Mouse (Mus musculus) olfactory bulb, adult 2 months (tissue): ENCODE measurements around the gene Bsnd. TPM values are rescaled to one million over a fixed set of nuclear protein-coding genes. Genes with fewer than 3 reads are reported as not detected.

ENCODE experiments used
- H3K27ac ChIP-seq: fragments of 200-500 bp; 2 replicates; pipeline ENCODE4 v1.5.1; 2012; ENCODE audit warnings: low read depth, low read length; ENCODE audit not compliant: insufficient read depth
- H3K4me1 ChIP-seq: fragments of 200-500 bp; 2 replicates; pipeline ENCODE4 v1.6.1; 2012; ENCODE audit warnings: low read length; ENCODE audit not compliant: control insufficient read depth, insufficient read depth
- H3K4me3 ChIP-seq: fragments of 200-500 bp; 2 replicates; pipeline ENCODE4 v1.5.1; 2012; ENCODE audit warnings: mild to moderate bottlenecking, low read depth, low read length, moderate library complexity; ENCODE audit not compliant: insufficient read depth
- CTCF ChIP-seq: fragments of 200-500 bp; IDR thresholded peaks from 2 replicates; pipeline ENCODE4 v1.5.1; 2012; ENCODE audit warnings: low read depth, mild to moderate bottlenecking, low read length, moderate library complexity; ENCODE audit not compliant: insufficient read depth
- POLR2A ChIP-seq: fragments of 200-500 bp; IDR thresholded peaks from 2 replicates; pipeline ENCODE4 v1.6.1; 2012; ENCODE audit warnings: mild to moderate bottlenecking, low read depth, low read length, moderate library complexity; ENCODE audit not compliant: insufficient read depth
- WGBS: fragments of 180-500 bp; shearing (Covaris S2); methylation state at CpG from one replicate; pipeline ENCODE4 v1.1.7; 2018; 5-methylcytosine and 5-hydroxymethylcytosine counted together
- polyA plus RNA-seq: library from polyadenylated mRNA; stranded (reverse); fragments of >200 nt; gene quantifications from 2 replicates; pipeline ENCODE4 v1.2.4, GENCODE M21; 2012; ENCODE audit warnings: low replicate concordance; ENCODE audit not compliant: missing spikeins, insufficient read depth, insufficient read length

Gene Bsnd
- polyA plus RNA-seq, 1 experiment: not detected

- TF ChIP-seq POLR2A (no peak), CTCF (no peak)
- Histone ChIP-seq H3K4me3 (no peak overlapping the region), H3K27ac (no peak overlapping the region), H3K4me1 (no peaks in the 10 kb centered on the region)
- 47% methylated on average over 4 of the region's 4 CpGs for WGBS
Observed at GRCm38 (mm10) chr4:106436475-106436874, 55.6 kb downstream of the Bsnd start.

GRCm38 (mm10) chr4:106435426-106435825 is 56.7 kb downstream of the Bsnd start:
- WGBS: 89% methylated on average over 2 of the region's 2 CpGs
- H3K4me1 ChIP-seq: no peaks in the 10 kb centered on the region
- H3K27ac ChIP-seq: no peak overlapping the region
- no peak for TF ChIP-seq POLR2A
- no peak for TF ChIP-seq CTCF
- H3K4me3 ChIP-seq: no peak overlapping the region

Other genes with a start within 250 kb of the Bsnd start
- 28.6 TPM in 1 of 2 replicates, not detected in the other for gene Usp24, start 176.1 kb downstream of the Bsnd start, polyA plus RNA-seq
- not detected in 2 replicates for gene Pcsk9, start 28.0 kb downstream of the Bsnd start, polyA plus RNA-seq
- gene Dhcr24, start 68.8 kb upstream of the Bsnd start, polyA plus RNA-seq: not detected in 2 replicates
- gene Lexm, start 125.0 kb upstream of the Bsnd start, polyA plus RNA-seq: not detected in 2 replicates
- not detected in 2 replicates for gene Ttc22, start 130.1 kb upstream of the Bsnd start, polyA plus RNA-seq
- gene Pars2, start 158.8 kb upstream of the Bsnd start, polyA plus RNA-seq: not detected in 2 replicates
- gene Ttc4, start 186.7 kb upstream of the Bsnd start, polyA plus RNA-seq: not detected in 2 replicates
- not detected in 2 replicates for gene Mroh7, start 238.6 kb upstream of the Bsnd start, polyA plus RNA-seq
- gene Fam151a, start 241.6 kb upstream of the Bsnd start, polyA plus RNA-seq: not detected in 2 replicates